Mouse (Mus musculus): Measurements from ENCODE around the gene Hemk1.

- no peak for TF ChIP-seq EP300 (IDR thresholded peaks at IDR 0.05; ENCODE audit: low read depth)
- TF ChIP-seq CTCF (IDR thresholded peaks at IDR 0.05; ENCODE audit: low read depth): no peak
Observed at GRCm38 (mm10) chr9:107330791-107331190, 7.4 kb downstream of the Hemk1 start.
